Mouse (Mus musculus) forebrain, postnatal 0 days (tissue): ENCODE measurements around the gene Il9. TPM values are rescaled to one million over a fixed set of nuclear protein-coding genes. Genes with fewer than 3 reads are reported as not detected.

ENCODE experiments used
- ATAC-seq: fragments of 200-750 bp; cut with Nextera tagmentation; 2 replicates; pipeline ENCODE4 v1.8.0; 2017; ENCODE audit warnings: mild to moderate bottlenecking, moderate library complexity
- DNase-seq: peaks from one replicate; pipeline ENCODE4 v3.0.0-alpha.2; 2015
- H3K27ac ChIP-seq: fragments of 300-500 bp; sonication (generic); 2 replicates; pipeline ENCODE4 v1.5.1; 2014; ENCODE audit warnings: low read depth, mild to moderate bottlenecking, antibody characterized with exemption, low read length, moderate library complexity, mixed read lengths
- H3K27me3 ChIP-seq: fragments of 300-500 bp; sonication (generic); 2 replicates; pipeline ENCODE4 v1.6.1; 2014; ENCODE audit warnings: mild to moderate bottlenecking, low read length, mixed read lengths; ENCODE audit not compliant: insufficient read depth
- H3K36me3 ChIP-seq: fragments of 300-500 bp; sonication (generic); 2 replicates; pipeline ENCODE4 v1.6.1; 2014; ENCODE audit warnings: mild to moderate bottlenecking, moderate library complexity; ENCODE audit not compliant: insufficient read depth
- H3K4me1 ChIP-seq: fragments of 300-500 bp; sonication (generic); 2 replicates; pipeline ENCODE4 v1.6.1; 2014; ENCODE audit warnings: antibody characterized with exemption; ENCODE audit not compliant: insufficient read depth
- H3K4me2 ChIP-seq: fragments of 300-500 bp; sonication (generic); 2 replicates; pipeline ENCODE4 v1.6.1; 2014; ENCODE audit warnings: low read depth, mild to moderate bottlenecking, moderate library complexity
- H3K4me3 ChIP-seq: fragments of 300-500 bp; sonication (generic); 2 replicates; pipeline ENCODE4 v1.5.1; 2014; ENCODE audit warnings: low read depth, low read length, mixed read lengths
- H3K9ac ChIP-seq: fragments of 300-500 bp; sonication (generic); 2 replicates; pipeline ENCODE4 v1.6.1; 2014; ENCODE audit warnings: mild to moderate bottlenecking
- H3K9me3 ChIP-seq: fragments of 300-500 bp; sonication (generic); 2 replicates; pipeline ENCODE4 v1.6.1; 2016; ENCODE audit warnings: low read length
- CTCF ChIP-seq: sonication (generic); IDR thresholded peaks from 2 replicates; pipeline ENCODE4 v1.5.1; 2016; ENCODE audit warnings: antibody characterized with exemption, control low read depth, low read depth
- WGBS: fragments of 180-500 bp; shearing (Covaris S2); extraction: QIAGEN DNeasy Blood & Tissue Kit; methylation state at CpG from one replicate; pipeline ENCODE4 v1.1.7; 2014; 5-methylcytosine and 5-hydroxymethylcytosine counted together
- polyA plus RNA-seq: library from polyadenylated mRNA; unstranded; fragments of >200 nt; fragmentation: Nextera tagmentation; extraction: Ambion mirVana; gene quantifications from 2 replicates; pipeline ENCODE4 v1.2.1, GENCODE M21; 2015
- total RNA-seq: library from RNA; depleted of rRNA; stranded (reverse); fragments of >200 nt; gene quantifications from 2 replicates; pipeline ENCODE4 v1.2.3, GENCODE M21; 2014

The Il9 gene
- total and polyA plus RNA-seq, 2 experiments from 2014 or later = not detected

DNA sequence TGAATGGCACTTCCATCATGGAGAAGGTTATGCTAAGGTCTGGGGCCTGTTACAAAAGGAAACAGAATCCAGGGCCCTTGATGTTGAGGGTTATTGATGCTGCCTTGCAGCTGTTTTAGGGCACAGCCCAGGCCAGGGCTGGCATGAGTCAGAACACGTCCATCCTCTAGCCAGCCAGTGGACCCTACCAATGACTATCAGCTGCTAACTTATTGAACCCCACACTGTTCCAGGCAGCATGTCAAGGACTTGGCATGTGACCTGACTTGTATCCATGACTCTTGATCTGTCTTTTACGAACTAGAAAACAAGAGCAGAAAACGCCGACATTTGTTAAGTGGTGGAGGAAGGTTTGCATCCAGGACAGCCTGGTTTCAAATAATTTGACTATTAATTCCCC, 19.3 kb downstream of the Il9 start:
- ATAC-seq = no peak
- no peak overlapping the region for H3K27ac ChIP-seq
- no peak overlapping the region for H3K4me2 ChIP-seq
- no peak overlapping the region for H3K9ac ChIP-seq
- no peaks in the 10 kb centered on the region for H3K36me3 ChIP-seq
- H3K27me3 ChIP-seq = no peaks in the 10 kb centered on the region
- no peaks in the 10 kb centered on the region for H3K9me3 ChIP-seq
- H3K4me1 ChIP-seq = no peaks in the 10 kb centered on the region
- WGBS = 77% methylated on average over 4 of the region's 4 CpGs
- DNase-seq = no peak
- no peak overlapping the region for H3K4me3 ChIP-seq
- no peak for TF ChIP-seq CTCF

DNA sequence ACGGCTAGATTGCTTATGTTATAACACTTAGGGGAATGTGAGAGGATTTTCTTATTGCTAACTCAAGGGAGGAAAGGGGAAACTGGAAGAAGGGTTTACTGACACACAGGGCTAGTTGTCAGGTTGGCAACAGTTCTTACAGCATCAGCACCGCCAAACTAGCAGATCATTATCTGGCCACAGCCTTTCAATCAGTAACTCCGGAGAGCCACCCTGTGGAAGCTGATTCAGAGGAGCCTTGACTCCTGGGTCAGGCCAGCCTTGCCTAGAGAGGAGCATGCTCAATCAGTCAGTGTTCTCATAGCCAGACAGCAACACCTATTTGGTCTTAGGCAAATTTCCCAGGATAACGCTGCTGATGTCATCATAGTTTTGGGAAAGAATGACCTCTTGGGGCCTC, 20.6 kb downstream of the Il9 start:
- ATAC-seq (no peak), DNase-seq (no peak)
- H3K4me1 ChIP-seq = no peaks in the 10 kb centered on the region
- TF ChIP-seq CTCF = no peak
- H3K9me3 ChIP-seq = no peaks in the 10 kb centered on the region
- no peaks in the 10 kb centered on the region for H3K27me3 ChIP-seq
- H3K9ac ChIP-seq = no peak overlapping the region
- H3K4me2 ChIP-seq = no peak overlapping the region
- H3K4me3 ChIP-seq = no peak overlapping the region
- H3K36me3 ChIP-seq = no peaks in the 10 kb centered on the region
- WGBS = 88% methylated on average over 4 of the region's 4 CpGs
- no peak overlapping the region for H3K27ac ChIP-seq

DNA sequence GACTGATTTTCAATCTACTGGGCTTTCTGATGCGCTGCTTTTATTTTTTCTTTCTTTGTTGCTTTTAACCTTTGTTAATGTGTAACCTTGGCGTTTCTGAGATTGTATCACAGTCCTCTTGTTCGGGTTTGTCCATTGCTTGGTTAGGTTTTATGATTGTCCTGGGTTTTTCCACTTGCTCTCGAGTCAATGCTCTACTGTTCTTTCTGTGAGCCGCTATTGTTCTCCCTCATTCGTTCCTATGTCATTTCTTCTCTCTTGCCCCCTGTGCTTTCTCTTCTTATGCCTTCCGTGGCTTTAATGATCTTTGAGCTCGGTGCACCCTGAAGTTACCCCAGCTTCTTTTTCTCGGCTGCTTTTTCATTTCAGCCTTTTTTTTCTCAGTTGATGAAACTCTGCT, 24.0 kb downstream of the Il9 start:
- 41% methylated on average over 9 of the region's 9 CpGs for WGBS

DNA sequence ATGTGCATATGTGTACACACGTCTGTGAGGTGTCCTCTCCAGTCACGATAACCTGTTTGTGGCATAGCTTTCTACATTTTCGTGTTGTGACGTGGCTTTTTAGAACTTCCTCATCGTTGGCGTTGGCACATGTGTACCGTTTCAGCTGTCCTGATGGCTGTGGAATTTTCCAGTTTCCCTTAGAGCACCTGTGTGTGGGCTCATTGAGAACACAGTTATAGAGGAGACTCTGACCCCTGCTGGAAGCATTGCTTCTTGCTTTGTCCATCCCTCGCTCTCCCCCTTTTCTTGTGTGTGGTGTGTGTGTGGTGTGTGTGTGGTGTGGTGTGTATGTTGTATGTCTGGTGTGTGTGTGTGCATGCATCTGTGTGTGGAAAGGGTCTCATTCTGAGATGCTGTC, 32.0 kb downstream of the Il9 start:
- DNase-seq = no peak
- WGBS = 59% methylated on average over 8 of the region's 8 CpGs
- Histone ChIP-seq H3K36me3 (no peaks in the 10 kb centered on the region), H3K9ac (no peak overlapping the region), H3K4me2 (no peak overlapping the region), H3K4me3 (no peak overlapping the region), H3K9me3 (no peaks in the 10 kb centered on the region), H3K27ac (no peak overlapping the region), H3K27me3 (no peaks in the 10 kb centered on the region), H3K4me1 (no peaks in the 10 kb centered on the region)
- TF ChIP-seq CTCF = peak; percentile 46
- ATAC-seq = peak; percentile 25; the same call in 1 of the 2 replicates

More for the DNA sequence above, 24.0 kb downstream of the Il9 start:
- Histone ChIP-seq H3K9me3 (no peaks in the 10 kb centered on the region), H3K9ac (no peak overlapping the region), H3K4me1 (no peaks in the 10 kb centered on the region), H3K27ac (no peak overlapping the region), H3K27me3 (no peaks in the 10 kb centered on the region), H3K4me3 (no peak overlapping the region), H3K4me2 (no peak overlapping the region), H3K36me3 (no peaks in the 10 kb centered on the region)
- DNase-seq = no peak
- no peak for TF ChIP-seq CTCF
- no peak for ATAC-seq

DNA sequence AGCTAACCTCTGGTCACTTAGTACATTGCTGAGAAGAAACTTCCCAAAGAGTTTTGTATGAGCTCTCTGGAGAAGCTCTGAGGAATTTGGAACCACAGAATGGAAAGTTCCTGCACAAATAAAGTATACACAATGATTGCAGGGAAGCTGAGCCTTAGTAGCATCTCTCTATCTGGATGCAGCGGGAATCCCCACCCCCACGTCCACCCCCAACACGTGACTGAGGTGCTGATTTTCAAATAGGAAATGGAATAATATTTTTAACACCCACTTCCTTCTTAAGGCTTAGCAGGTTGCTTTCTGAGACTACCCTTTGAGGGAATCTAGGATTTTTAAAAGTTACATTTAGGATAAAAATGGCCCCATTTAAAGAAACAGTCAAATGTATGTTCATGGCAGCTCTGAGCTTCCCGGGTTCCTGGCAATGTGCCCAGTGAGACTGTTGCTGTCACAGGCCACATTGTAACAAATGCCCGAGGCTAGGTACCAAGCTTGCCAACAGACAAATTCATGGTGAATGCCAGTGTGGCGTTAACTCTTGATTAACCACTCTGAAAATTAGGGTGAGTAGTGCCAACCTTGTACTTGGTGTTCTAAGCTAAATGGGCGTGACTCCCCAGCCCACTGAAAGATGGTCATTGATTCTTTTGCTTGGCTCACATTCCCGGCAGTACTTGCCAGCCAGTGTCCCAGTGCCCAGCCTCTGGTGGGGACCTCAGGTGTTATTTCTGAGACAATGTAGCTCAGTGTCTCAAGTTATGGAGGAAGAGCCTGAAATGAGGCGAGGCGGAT, 32.6 kb downstream of the Il9 start:
- WGBS = 37% methylated on average over 10 of the region's 10 CpGs
- ATAC-seq (peak; percentile 60), DNase-seq (peak; percentile 83)
- Histone ChIP-seq H3K9me3 (no peaks in the 10 kb centered on the region), H3K9ac (no peak overlapping the region), H3K27me3 (no peaks in the 10 kb centered on the region), H3K27ac (no peak overlapping the region), H3K4me3 (no peak overlapping the region), H3K4me1 (no peaks in the 10 kb centered on the region), H3K36me3 (no peaks in the 10 kb centered on the region), H3K4me2 (no peak overlapping the region)
- TF ChIP-seq CTCF = no peak

DNA sequence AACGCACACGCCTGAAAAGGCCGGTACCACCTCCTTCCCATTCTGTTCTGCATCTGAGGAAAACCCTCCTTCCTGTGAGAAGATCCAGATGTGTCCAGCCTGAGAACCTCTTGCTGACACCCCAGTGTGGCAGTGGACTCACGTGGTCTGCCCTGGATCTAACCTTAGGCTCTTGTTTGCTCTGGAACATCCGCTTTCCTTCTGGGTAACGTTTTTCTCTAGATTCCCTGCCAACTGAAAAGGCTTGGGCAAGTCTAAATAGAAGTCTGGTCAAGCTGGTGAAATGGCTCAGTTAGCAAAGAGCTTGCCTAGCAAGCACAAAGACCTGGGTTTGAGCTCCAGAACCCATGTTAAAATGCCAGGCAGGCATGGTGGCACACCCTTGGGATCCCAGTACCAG, 37.0 kb downstream of the Il9 start:
- TF ChIP-seq CTCF = no peak
- no peak for ATAC-seq
- H3K4me3 ChIP-seq = no peak overlapping the region

DNA sequence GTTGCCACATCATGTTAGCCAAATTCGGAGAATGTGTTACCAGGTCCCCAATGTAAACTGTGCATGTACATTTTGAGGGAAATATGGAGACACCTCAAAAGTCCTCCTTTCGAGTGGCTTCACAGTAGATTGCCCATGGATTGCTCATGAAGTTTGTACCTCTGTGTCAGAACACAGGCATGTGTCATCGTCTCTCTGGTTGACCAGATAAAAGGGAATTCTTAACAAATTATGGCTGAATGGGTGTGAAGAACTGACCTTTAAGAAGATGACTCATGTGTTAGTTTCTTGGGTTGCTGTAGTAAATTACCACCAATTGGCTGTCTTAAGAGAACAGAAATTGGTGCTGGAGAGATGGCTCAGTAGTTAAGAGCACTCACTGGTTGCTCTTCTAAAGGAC, 37.9 kb downstream of the Il9 start:
- Histone ChIP-seq H3K4me3 (no peak overlapping the region), H3K27ac (no peak overlapping the region), H3K36me3 (no peaks in the 10 kb centered on the region), H3K27me3 (peaks cover 17% of the 10 kb centered on the region), H3K9me3 (no peaks in the 10 kb centered on the region), H3K9ac (no peak overlapping the region), H3K4me2 (no peak overlapping the region), H3K4me1 (no peaks in the 10 kb centered on the region)
- 94% methylated on average over 3 of the region's 3 CpGs for WGBS
- TF ChIP-seq CTCF = no peak
- no peak for DNase-seq
- ATAC-seq = no peak

More for the DNA sequence above, 37.0 kb downstream of the Il9 start:
- Histone ChIP-seq H3K27ac (no peak overlapping the region), H3K4me1 (no peaks in the 10 kb centered on the region), H3K9me3 (no peaks in the 10 kb centered on the region), H3K9ac (no peak overlapping the region), H3K4me2 (no peak overlapping the region), H3K36me3 (no peaks in the 10 kb centered on the region), H3K27me3 (peaks cover 9% of the 10 kb centered on the region)
- no peak for DNase-seq
- 91% methylated on average over 6 of the region's 6 CpGs for WGBS
